Mouse (Mus musculus) ZHBTc4 (cell line): Measurements from ENCODE around the gene Olfr790.
A peak's percentile ranks its signal among the peaks of the same experiment; 100 is the strongest.

ENCODE experiments used
- DNase-seq: peaks from one replicate; pipeline ENCODE4 v3.0.0-alpha.2; 2011; ENCODE audit warnings: low read depth, low spot score

Gene Olfr790

GRCm38 (mm10) chr10:129498192-129498591 lies at the start of gene Olfr790:
TSS of gene Olfr790 (plus strand) at chr10:129498492.
- no peak for DNase-seq

DNA sequence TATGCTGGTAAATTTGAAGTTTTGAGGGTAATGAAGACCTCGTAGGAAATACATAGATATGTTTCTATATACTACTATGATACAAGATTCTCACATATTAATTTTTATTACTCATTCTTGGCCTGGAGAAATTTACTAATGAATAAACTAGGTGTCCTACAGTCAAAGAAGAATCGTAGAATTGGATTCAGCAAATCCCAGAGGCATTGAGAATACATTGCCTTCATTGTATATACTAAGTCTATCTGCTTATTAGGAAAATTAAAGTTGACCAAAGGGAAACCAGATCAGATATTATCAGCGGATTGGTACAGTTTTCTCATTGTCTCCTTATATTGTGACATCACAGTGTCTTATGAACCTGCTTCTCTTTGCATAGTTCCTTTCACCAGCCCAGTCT lies 36.7 kb upstream of the Olfr790 start, which contains the start of gene Olfr787:
Gene Olfr787 (plus strand): TSS at position 301 of the 400 bp plus-strand sequence.
- DNase-seq: no peak

- DNase-seq: no peak
These were observed 27.6 kb upstream of the Olfr790 start, which contains the start of gene Olfr788 for GRCm38 (mm10) chr10:129470698-129471097. TSS of gene Olfr788 (plus strand) at chr10:129470998.

DNA sequence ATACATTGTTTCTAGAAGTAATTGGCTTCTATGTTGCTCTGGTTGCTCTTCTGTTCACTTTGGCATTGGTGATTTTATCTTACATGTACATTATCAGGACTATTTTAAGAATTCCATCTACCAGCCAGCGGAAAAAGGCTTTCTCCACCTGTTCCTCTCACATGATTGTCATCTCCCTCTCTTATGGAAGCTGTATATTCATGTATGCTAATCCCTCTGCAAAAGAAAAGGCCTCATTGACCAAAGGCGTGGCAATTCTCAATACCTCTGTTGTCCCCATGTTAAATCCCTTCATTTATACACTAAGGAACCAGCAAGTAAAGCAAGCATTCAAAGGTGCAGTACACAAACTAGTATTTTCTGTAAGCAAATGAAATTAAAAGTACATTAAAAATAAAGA lies 25.0 kb upstream of the Olfr790 start:
- no peak for DNase-seq

GRCm38 (mm10) chr10:129473723-129474122 lies 24.6 kb upstream of the Olfr790 start:
- no peak for DNase-seq

- DNase-seq: no peak
These were observed 13.8 kb upstream of the Olfr790 start, which contains the start of gene Olfr789 for GRCm38 (mm10) chr10:129484452-129484851. TSS of gene Olfr789 (plus strand) at chr10:129484752.

DNA sequence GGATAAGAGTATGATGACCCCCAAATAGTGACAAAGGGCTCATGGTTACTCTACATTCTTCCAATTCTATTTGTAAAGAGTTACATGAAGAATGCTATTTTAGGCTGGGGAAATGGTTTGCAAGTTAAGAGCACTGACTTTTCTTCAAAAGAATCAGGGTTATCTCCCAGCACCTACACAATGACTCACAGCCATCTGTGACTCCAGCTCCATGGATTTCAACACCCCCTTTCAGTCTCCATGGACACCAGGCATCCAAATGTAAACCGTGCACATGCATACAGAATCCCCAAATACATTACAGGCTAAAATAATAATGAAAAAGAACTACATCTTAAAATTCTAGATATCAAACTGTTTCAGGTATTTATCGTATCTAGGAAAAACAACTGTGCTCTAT lies 8.2 kb upstream of the Olfr790 start:
- DNase-seq: no peak

DNA sequence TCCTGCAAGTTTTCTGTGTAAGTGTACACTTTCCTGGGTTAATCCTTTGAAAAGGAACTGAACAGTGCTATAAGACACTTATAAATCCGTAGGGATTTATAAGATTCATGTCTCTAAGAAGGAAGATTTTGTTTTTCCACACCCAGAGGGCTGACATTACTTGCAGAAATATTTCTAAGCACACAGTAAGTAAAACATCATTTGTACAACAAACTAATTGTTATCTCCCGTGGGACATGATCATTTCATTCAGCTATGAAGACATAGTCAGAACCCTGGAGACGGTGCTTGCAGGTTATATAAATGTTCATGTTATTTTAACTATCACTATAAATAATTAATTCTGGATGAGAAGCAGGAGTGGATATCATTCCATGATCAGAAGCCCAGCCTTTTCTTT lies 23.2 kb downstream of the Olfr790 start, which contains the start of gene Olfr791:
Gene Olfr791 (plus strand): TSS at position 301 of the 400 bp plus-strand sequence.
- DNase-seq: no peak

GRCm38 (mm10) chr10:129538862-129539261 lies 40.6 kb downstream of the Olfr790 start, which contains the start of gene Olfr792:
TSS of gene Olfr792 (plus strand) at chr10:129539162.
- DNase-seq: no peak

GRCm38 (mm10) chr10:129549354-129549753 lies 51.1 kb downstream of the Olfr790 start:
- peak; percentile 37 for DNase-seq
